Mouse (Mus musculus) adrenal gland, postnatal 14 days (tissue): ENCODE measurements around the gene Egfl7. TPM values are rescaled to one million over a fixed set of nuclear protein-coding genes. Genes with fewer than 3 reads are reported as not detected.
A peak's percentile ranks its signal among the peaks of the same experiment; 100 is the strongest.

ENCODE experiments used
- DNase-seq: peaks from one replicate; pipeline ENCODE4 v3.0.0; 2021; ENCODE audit warnings: mixed read lengths
- total RNA-seq: library from RNA; stranded (reverse); gene quantifications from 2 replicates; pipeline ENCODE4 v1.2.3, GENCODE M21; 2021

Egfl7 gene
- total RNA-seq, 1 experiment from 2014 or later = 217 TPM

DNA sequence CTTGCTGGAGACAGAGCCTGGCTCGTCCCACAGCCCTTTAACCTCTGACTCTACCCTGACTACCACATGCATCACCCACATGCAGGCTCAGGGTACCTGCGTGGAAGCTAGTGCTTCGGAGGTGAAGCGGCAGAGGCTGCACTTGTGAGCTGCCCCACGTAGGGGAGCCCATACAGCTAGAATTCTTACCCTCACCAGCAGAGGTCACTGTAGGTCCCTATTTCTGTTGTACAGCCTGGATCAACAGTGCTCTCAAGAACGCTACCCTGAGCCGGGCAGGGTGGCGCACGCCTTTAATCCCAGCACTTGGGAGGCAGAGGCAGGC lies 14.2 kb downstream of the Egfl7 start:
- peak; percentile 78 for DNase-seq

DNA sequence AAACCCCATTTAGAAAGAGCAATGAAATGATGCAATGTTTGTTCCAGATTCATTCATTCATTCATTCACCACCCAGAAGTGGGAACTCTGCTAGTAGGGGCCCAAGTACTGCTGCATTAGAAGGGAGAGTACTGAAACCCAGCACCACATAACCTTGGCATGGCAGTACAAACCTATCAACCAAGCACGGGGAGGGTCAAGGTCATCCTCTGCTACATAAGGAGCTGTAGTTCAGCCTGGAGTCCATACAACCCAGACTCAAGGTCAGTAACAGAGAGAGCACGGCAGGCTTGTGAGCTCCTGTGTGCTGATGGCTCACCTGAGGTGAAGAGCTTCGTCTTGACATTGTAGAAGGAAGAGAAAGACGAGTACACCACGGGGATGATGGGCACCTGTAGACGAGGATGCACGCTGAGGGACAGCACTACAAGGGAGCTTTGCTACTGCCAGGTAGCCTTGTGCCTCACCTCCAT lies 14.7 kb downstream of the Egfl7 start:
- no peak for DNase-seq

DNA sequence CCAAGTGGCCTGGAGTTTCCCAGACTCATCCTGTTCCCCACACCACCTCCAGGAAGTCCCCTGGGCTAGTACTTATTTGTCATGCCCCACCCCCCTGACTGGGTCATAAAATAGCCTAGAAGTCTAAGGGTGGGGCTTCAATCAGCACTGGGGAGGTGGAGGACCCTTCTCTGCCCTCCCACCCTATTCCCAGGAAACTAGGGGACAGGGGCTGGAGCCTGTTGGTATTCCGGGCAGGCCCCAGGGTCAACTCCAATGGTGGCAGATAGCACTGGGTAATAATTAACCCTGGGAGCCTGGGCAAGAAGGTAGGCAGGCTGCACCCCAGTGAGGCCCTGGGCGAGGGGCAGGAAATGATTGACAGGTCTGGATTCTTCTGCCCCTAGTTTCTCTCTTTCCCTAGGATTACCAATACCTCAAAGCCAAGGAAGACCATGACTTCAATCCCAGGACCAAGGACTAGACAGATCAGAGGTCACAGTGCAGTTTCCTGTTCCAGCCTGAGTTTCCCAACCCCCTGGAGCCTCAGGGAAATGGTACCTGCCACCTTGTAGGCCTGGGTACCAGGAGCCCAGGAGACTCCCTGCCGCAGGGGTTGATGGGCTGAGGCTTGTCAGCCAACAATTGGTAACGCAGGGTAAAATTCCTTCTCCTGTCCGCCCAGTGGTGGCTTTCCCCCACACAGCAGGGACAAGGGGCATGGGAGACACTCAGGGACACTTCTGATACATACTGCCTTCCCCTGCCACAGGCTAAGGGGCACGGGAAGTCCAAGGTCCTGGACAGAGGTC lies 15.3 kb downstream of the Egfl7 start:
- peak; percentile 37 for DNase-seq

GRCm38 (mm10) chr2:26595725-26596435 lies 16.1 kb downstream of the Egfl7 start:
- peak; percentile 7 for DNase-seq

DNA sequence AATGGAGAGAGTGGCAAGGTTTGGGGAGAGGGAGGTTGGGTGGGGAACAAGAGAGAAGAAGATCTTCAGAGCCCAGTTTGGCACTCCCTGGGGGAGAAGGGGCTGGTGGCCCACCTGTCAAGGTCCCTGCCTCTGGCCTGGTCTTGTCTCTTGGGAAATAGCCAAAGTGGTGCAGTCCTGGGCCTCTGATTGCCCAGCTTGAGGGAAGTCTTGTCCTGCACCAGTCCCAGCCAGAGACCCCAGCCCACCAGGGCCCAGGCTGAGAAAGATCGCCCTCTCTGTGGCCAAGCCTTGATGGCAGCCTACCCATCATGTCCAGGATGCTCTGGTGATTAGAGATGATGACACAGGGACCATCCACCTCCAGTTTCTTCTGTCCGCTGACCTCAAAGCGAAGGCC lies 17.1 kb downstream of the Egfl7 start:
- DNase-seq = peak; percentile 8

GRCm38 (mm10) chr2:26597810-26598209 lies 18.0 kb downstream of the Egfl7 start:
- peak; percentile 9 for DNase-seq

DNA sequence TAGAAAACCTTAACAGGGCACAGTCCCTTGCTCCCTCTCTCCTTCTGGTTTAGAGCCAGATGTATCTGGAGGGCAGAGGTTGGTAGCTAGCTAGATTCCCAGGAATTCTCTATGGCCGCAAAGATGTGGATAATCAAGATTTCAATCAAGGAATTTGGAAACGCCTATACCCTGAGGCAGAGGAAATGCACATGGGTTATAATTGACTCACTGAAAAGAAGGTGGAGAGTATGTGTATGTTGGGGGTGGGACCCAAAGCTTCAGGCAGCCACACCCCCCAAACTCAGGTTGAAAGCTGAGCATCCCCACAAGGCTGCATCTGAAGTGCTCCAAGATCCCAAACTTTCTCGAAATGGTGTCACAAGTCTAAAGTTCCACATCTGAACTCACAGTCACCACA lies 18.6 kb downstream of the Egfl7 start:
- DNase-seq = no peak

DNA sequence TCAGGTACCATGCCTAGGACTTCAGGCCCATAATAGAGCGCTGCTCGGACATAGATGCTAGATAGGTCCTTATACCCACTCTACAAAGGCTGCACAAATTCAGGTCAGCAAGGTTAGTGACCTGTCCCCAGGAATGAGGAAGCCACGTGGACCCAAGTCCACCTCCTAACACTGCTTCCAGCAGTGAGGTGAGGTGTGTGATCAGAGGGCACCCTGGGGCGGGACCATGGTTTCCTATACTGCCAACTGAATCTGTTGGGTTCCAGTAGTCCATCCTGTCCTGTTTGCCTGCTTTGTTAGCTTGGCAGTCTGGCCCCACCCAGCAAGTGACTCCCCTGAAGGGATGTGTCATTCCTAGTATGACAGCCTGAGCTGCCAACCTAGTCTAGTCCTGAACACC lies 20.2 kb downstream of the Egfl7 start:
- DNase-seq = no peak

GRCm38 (mm10) chr2:26600664-26601063 lies 20.9 kb downstream of the Egfl7 start:
- no peak for DNase-seq

GRCm38 (mm10) chr2:26601595-26601994 lies 21.8 kb downstream of the Egfl7 start:
- DNase-seq = no peak

GRCm38 (mm10) chr2:26602631-26603030 lies 22.8 kb downstream of the Egfl7 start:
- DNase-seq = peak; percentile 21

- DNase-seq = peak; percentile 88
Observed at GRCm38 (mm10) chr2:26603159-26603558, 23.3 kb downstream of the Egfl7 start.

GRCm38 (mm10) chr2:26603720-26604671 lies 24.2 kb downstream of the Egfl7 start, which contains the start of gene Agpat2:
Gene Agpat2 (minus strand): TSS chr2:26604417.
- peak; percentile 96 for DNase-seq

DNA sequence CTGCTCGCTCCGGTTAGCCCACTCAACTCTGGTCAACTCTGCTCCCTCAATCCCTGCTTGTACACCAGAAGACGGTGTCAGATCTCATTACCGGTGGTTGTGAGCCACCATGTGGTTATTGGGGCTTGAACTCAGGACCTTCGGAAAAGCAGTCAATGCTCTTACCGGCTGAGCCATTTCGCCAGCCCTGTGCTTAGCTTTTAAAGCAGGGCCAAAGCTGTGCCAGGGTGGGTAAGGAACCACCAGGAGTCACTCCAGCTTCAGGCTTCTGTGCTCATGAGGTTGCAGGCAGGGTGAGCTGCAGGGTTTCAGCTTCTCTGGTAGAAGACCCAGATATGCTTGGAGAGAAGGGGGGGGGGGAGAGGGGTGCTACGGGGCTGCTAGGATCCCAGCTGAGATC lies 25.5 kb downstream of the Egfl7 start:
- no peak for DNase-seq

- no peak for DNase-seq
Observed at GRCm38 (mm10) chr2:26606579-26606978, 26.8 kb downstream of the Egfl7 start.

- peak; percentile 69 for DNase-seq
Observed at GRCm38 (mm10) chr2:26607056-26607910, 27.5 kb downstream of the Egfl7 start.

- DNase-seq = no peak
Observed at GRCm38 (mm10) chr2:26608781-26609180, 29.0 kb downstream of the Egfl7 start.

DNA sequence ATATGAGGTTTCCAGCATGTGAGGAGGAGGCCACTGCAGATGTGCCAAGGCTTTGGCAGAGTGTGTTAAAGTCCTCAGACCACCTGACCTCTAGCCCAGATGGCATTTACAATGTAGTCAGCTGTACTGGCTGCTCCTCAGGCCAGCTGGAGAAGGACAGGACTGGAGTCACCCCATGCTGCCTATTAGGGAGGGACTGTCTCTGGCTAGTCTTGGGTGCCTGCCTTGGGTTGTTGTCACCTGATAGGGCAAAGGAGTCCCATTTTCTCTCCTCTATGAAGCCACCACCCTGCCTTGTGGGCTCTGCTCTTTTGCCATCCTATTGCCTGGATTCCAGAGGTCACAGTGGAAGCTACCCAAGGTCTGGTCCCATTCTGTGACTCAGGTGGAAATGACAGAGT lies 29.4 kb downstream of the Egfl7 start:
- peak; percentile 63 for DNase-seq

DNA sequence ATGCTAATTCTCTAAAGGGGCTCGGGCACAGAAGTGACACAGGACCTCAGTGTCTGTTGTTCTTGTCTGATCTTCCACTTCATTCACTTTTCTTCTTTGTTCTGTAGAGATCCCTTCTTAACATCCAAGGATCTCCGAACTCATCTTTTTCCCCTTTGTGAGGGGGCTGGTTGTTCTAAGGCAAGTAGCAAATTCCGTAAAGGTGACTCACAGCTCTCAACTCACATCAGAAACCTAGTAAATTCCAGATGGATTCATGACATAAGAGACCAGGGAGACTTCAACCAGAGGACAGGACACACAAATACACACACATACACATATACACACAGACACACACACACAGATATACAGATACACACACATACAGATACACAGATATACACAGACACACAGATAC lies 30.7 kb downstream of the Egfl7 start:
- DNase-seq = no peak

- DNase-seq = no peak
Observed at GRCm38 (mm10) chr2:26611054-26611453, 31.2 kb downstream of the Egfl7 start.

DNA sequence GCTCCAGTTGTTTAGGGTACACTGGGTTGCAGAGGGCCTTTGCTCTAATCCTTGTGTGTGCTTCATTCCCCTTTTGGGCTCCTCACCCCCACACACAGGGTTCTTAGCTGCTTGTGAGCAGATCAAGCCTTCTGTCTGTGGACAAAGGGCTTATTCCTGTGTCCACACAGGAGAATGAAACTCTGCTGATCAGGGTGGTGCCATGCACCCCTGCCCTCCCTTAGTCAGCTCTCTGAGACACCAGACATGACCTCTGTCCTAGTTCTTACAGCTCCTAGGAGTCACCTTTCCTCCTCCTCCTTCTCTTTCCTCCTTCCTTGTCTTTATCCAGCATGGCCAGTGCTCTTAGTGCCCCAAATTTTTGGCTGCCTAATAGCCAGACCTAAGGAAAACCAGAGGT lies 32.1 kb downstream of the Egfl7 start:
- DNase-seq = no peak

GRCm38 (mm10) chr2:26614903-26615302 lies 35.1 kb downstream of the Egfl7 start:
- DNase-seq = peak; percentile 68
